Mouse (Mus musculus): ENCODE data around the gene Irak2. TPM values are rescaled to one million over a fixed set of nuclear protein-coding genes. Genes with fewer than 3 reads are reported as not detected.

Irak2 gene
- total RNA-seq (2015; ENCODE audit: low replicate concordance) (7.2 and 23.1 TPM in 2 replicates), total RNA-seq (2017; ENCODE audit: low replicate concordance) (34.8 and 64.6 TPM in 2 replicates)

- ATAC-seq (replicated peaks; ENCODE audit: low FRiP score, poor library complexity, severe bottlenecking) = peak; percentile 99
Measured at GRCm38 (mm10) chr6:113638302-113639040, at the start of gene Irak2. TSS of gene Irak2 (plus strand) at chr6:113638467.

- no peak for ATAC-seq (replicated peaks; ENCODE audit: low FRiP score, poor library complexity, severe bottlenecking)
Measured at GRCm38 (mm10) chr6:113592637-113593036, 45.6 kb upstream of the Irak2 start.

DNA sequence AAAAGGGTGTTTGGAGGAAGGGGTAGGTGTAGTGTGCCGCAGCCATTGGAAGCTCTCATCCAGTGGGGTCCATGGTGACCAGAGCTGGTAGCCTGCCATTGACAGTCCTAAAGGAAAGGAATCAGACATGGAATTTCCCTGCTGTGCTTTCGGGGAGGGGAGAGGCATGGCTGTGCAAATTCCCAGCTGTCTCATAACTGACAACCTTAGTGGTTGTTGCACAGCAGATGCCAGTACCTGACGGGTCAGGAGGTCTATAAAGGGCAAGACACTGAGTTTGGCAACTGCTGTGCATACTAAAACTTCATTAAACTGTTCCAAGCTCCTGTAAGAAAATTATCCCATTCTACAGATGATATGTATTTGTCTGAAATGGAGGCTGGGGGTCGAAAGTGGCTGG is 40.3 kb upstream of the Irak2 start:
- no peak for ATAC-seq (replicated peaks; ENCODE audit: low FRiP score, poor library complexity, severe bottlenecking)

DNA sequence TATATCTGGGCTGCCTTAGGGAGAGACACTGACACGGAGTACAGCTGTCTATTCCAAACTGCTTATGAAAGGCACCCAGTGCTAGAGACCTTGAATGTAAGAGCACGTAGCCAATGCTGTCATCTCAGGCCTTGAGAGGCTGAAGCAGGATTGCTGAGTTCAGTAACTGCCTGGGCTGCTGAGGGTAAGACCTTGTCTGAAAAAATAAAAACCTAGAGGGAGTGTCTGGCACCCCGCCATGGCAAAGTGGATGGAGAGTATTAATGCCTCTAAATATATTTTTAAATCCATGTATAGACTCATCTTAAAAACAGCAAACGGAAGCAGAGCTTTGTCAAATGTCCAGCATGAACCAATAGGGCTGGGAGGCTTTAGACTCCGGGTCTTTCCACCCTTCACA is 38.4 kb upstream of the Irak2 start:
- ATAC-seq (replicated peaks; ENCODE audit: low FRiP score, poor library complexity, severe bottlenecking) = no peak

DNA sequence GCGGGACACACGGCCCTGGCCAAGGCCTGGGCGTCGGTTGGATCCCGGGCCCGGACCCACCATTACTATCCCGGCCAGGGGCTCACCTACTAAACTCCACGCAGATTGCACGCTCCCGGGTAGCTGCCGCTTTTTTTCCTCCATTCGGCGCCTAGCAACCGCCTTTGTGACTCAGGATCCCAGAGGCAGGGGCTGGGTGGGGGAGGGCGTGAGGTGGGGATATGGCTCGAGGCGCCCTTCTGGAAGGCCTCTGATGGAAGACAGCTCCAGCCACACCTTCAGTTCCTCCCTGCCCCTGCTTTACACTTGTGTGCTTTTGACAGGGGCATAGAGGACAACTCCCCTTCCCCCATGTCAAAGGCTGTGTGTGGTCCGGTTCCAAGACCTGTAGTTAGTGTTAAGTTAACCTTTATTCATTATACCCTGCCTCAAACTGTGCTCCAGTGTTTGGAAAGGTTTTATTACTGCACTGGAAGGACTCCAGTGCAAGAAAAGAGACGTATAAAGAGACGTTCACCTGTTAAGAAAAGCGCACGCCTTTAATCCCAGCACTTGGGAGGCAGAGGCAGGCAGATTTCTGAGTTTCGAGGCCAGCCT is 37.6 kb upstream of the Irak2 start, which contains the start of gene Fancd2os:
Fancd2os (minus strand) TSS at position 173 of the 597 bp plus-strand sequence.
- ATAC-seq (replicated peaks; ENCODE audit: low FRiP score, poor library complexity, severe bottlenecking) = no peak

GRCm38 (mm10) chr6:113602821-113603220 is 35.4 kb upstream of the Irak2 start:
- ATAC-seq (replicated peaks; ENCODE audit: low FRiP score, poor library complexity, severe bottlenecking) = no peak

GRCm38 (mm10) chr6:113603993-113604392 is 34.3 kb upstream of the Irak2 start:
- no peak for ATAC-seq (replicated peaks; ENCODE audit: low FRiP score, poor library complexity, severe bottlenecking)

DNA sequence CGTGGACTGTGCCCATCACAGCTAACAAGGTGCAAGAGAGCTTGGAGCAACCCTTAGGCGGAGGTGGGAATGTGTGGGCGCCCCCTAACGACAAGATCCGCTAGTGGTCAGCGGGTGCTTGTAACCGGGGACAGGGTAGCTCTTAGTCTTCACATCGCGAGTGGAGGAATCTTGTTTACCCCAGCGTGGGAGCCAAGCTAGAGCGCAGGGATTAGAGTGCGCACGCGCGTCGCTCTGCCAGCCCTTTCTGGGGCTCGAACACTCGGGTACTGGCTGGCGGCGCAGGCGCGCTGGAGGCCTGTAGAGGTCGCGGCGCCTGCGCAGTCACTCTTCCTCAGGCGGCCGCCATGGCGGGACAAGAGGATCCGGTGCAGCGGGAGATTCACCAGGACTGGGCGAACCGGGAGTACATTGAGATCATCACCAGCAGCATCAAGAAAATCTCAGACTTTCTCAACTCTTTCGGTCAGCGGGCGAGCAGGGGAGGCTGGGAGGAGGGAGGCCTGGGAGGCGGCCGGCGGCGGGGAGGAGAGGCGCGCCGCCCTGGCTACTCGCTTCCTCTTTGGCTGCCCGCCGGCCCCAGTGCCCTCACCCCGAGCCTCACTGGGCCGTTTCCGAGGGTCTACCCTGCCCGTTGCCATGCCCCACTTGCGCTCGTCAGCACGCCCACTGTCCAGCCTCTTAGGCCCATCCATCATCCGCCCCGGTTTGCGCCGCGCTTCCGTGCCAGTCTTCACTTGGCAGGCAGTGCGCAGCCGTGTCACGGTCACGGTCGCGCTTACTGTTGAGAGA is 33.6 kb upstream of the Irak2 start, which contains the start of gene Brk1:
Brk1 (plus strand) TSS at position 341 of the 792 bp plus-strand sequence.
- ATAC-seq (replicated peaks; ENCODE audit: low FRiP score, poor library complexity, severe bottlenecking) = peak; percentile 92

DNA sequence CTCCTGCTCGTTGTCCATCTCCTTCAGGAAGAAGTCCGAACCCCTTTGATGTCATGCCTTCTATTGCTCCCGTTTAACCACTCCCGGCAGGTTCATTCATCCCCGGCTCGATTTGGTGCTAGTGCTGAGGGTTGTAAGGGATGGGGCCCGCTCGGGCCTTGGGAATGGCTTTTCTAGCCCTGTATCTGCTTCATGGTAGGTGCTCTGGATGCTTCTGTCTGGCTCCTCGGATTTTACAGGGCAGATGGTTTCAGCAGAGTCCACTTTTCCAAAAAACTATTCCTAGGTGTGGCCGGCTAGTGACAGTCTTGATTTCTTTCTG is 33.1 kb upstream of the Irak2 start:
- ATAC-seq (replicated peaks; ENCODE audit: low FRiP score, poor library complexity, severe bottlenecking) = peak; percentile 28; the same call in 1 of the 2 replicates

- ATAC-seq (replicated peaks; ENCODE audit: low FRiP score, poor library complexity, severe bottlenecking) = no peak
Measured at GRCm38 (mm10) chr6:113608871-113609270, 29.4 kb upstream of the Irak2 start.

DNA sequence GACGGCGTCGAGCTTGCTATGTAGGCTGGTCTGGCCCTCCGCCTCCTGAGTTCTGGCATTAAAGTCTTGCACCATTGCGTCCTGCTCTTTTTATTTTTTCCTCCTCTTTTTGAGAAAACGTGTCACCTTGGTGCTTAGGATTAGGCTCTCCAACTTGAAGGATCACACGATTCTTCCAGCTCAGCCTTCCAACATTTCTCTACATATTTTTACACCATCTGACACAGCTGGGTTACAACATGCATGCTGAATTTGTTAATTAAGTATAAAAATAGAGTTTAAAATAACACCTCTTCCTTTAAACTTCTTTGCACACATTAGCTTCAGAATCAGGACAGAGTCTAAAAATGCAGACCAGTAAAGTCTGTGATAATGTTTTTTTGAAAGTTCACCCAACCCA is 29.0 kb upstream of the Irak2 start:
- ATAC-seq (replicated peaks; ENCODE audit: low FRiP score, poor library complexity, severe bottlenecking) = no peak

DNA sequence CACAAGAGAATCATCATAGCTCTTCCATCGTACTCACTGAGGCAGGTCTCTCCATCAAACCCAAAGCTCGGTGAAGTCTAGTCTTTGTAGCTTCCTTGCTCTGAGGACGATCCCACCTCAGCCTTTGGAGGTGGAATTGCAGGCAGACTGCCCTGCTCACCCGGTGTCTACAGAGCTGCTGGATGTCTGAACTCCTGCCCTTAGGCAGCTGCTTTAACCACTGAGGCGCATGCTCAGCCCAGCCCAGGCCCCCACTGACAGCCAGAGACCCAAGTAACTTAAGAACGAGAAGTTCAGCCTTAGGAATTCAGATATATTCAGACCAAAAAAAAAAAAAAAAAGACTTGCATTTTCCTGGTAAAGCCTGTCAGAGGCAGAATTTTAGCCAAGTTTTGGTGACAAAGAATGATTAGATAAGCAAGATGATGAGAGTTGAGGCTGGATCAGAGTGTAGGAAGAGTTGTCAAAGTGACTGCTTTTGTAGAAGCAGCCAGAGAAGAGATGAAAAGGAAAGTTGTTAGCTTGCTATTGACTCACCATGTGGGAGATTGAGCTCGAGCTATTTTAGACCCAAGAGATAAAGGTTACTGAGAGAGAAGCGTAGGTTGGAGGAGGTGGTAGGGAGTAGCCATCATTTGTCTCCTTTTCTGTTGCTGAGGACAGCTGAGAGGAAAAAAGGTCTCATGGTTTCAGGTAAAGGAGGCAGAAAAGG is 25.9 kb upstream of the Irak2 start:
- no peak for ATAC-seq (replicated peaks; ENCODE audit: low FRiP score, poor library complexity, severe bottlenecking)

DNA sequence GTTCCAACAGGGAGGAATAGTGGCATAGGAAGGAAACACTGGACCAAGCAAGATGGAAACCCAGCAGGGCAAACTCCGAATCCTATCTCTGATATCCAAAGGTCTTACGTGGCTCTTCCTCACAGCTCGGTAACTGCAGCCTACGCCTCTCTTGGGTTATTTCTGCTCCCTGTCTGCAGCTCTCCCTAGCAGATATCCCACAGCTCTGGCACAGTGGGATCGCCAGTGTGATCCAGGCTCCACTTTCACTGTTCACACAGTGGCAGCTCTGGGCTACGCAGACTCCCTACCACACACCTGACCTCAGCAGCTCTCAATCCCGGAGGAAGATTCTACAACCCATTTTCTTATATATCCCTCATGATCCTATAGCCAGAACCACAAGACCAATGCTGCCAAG is 24.1 kb upstream of the Irak2 start:
- no peak for ATAC-seq (replicated peaks; ENCODE audit: low FRiP score, poor library complexity, severe bottlenecking)

GRCm38 (mm10) chr6:113614997-113615396 is 23.3 kb upstream of the Irak2 start:
- ATAC-seq (replicated peaks; ENCODE audit: low FRiP score, poor library complexity, severe bottlenecking) = no peak

GRCm38 (mm10) chr6:113615489-113615888 is 22.8 kb upstream of the Irak2 start:
- no peak for ATAC-seq (replicated peaks; ENCODE audit: low FRiP score, poor library complexity, severe bottlenecking)

DNA sequence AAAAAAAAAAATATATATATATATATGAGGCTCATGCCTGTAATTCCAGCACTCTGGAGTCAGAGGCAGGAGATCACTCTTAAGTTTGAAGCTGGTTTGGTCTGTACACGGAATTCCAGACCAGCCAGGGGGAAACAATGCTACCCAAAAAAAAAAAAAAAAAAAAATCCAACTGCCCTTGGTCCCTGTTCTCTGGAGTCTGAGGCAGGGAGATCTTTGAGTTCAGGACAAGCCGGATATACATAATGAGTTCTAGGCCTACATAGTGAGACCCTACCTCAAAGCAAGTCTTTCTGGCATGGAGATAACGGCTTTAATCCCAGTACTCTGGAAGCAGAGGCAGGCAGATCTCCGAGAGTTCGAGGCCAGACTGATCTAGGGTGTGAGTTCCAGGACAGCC is 14.9 kb upstream of the Irak2 start:
- no peak for ATAC-seq (replicated peaks; ENCODE audit: low FRiP score, poor library complexity, severe bottlenecking)

- ATAC-seq (replicated peaks; ENCODE audit: low FRiP score, poor library complexity, severe bottlenecking) = peak; percentile 88
Measured at GRCm38 (mm10) chr6:113623941-113624751, 14.1 kb upstream of the Irak2 start, which contains the start of gene Vhl. TSS of gene Vhl (plus strand) at chr6:113623959.

- ATAC-seq (replicated peaks; ENCODE audit: low FRiP score, poor library complexity, severe bottlenecking) = no peak
Measured at GRCm38 (mm10) chr6:113624989-113625770, 13.1 kb upstream of the Irak2 start.
